Mouse (Mus musculus) layer of hippocampus, adult 9-10 months (tissue): ENCODE measurements at regions not wholly inside any gene's neighbourhood (a gene's known extent, or its start where the extent isn't known, plus 50 kb on each side); places are given as distances from the start of the nearest gene placed in this dataset.
"Not testable (repeated sequence)": the region's sequence is repeated elsewhere in the genome, so short reads cannot be mapped to it uniquely, and the experiment has no call there.

Experiments used
- DNase-seq: peaks from one replicate; pipeline ENCODE4 v3.0.0; 2022; ENCODE audit warnings: low spot score

GRCm38 (mm10) chr5:78075203-78075602, 667.4 kb upstream of the Igfbp7 start:
- DNase-seq: no peak

- DNase-seq: no peak
Measured at GRCm38 (mm10) chr5:78032554-78033250, 624.9 kb upstream of the Igfbp7 start.

GRCm38 (mm10) chr5:78017523-78017922, 609.7 kb upstream of the Igfbp7 start:
- DNase-seq: no peak

GRCm38 (mm10) chr5:77986449-77987047, 578.7 kb upstream of the Igfbp7 start:
- peak; percentile 25 for DNase-seq

- DNase-seq: no peak
Measured at GRCm38 (mm10) chr5:77985269-77985668, 577.4 kb upstream of the Igfbp7 start.

GRCm38 (mm10) chr5:77940021-77940420, 532.2 kb upstream of the Igfbp7 start:
- not testable (repeated sequence) for DNase-seq

GRCm38 (mm10) chr5:77931874-77932273, 524.0 kb upstream of the Igfbp7 start:
- DNase-seq: no peak

GRCm38 (mm10) chr5:77921186-77921585, 513.3 kb upstream of the Igfbp7 start:
- DNase-seq: no peak

GRCm38 (mm10) chr5:77917086-77917676, 509.3 kb upstream of the Igfbp7 start:
- DNase-seq: no peak

- DNase-seq: no peak
Measured at GRCm38 (mm10) chr5:77916375-77916774, 508.5 kb upstream of the Igfbp7 start.

GRCm38 (mm10) chr5:77909218-77909617, 501.4 kb upstream of the Igfbp7 start:
- peak; percentile 10 for DNase-seq

- DNase-seq: not testable (repeated sequence)
Measured at GRCm38 (mm10) chr5:77892024-77892423, 484.2 kb upstream of the Igfbp7 start.

GRCm38 (mm10) chr5:77888534-77888933, 480.7 kb upstream of the Igfbp7 start:
- peak; percentile 49 for DNase-seq

- DNase-seq: no peak
Measured at GRCm38 (mm10) chr5:77871403-77871802, 463.6 kb upstream of the Igfbp7 start.

GRCm38 (mm10) chr5:77865342-77865741, 457.5 kb upstream of the Igfbp7 start:
- no peak for DNase-seq

GRCm38 (mm10) chr5:77855191-77855590, 447.4 kb upstream of the Igfbp7 start:
- no peak for DNase-seq

- DNase-seq: no peak
Measured at GRCm38 (mm10) chr5:77853999-77854784, 446.4 kb upstream of the Igfbp7 start.

GRCm38 (mm10) chr5:77851645-77852044, 443.8 kb upstream of the Igfbp7 start:
- DNase-seq: no peak

- no peak for DNase-seq
Measured at GRCm38 (mm10) chr5:77838186-77839097, 430.6 kb upstream of the Igfbp7 start.

GRCm38 (mm10) chr5:77827971-77828370, 420.1 kb upstream of the Igfbp7 start:
- no peak for DNase-seq

- DNase-seq: no peak
Measured at GRCm38 (mm10) chr5:77826063-77826462, 418.2 kb upstream of the Igfbp7 start.
